Mouse (Mus musculus): ENCODE results near the gene Hexb.

Gene Hexb

GRCm38 (mm10) chr13:97197932-97198562 lies at the start of gene Hexb:
Gene Hexb, minus strand, starts transcription at chr13:97198357.
- DNase-seq (ENCODE audit: low read depth): peak; percentile 79

DNA sequence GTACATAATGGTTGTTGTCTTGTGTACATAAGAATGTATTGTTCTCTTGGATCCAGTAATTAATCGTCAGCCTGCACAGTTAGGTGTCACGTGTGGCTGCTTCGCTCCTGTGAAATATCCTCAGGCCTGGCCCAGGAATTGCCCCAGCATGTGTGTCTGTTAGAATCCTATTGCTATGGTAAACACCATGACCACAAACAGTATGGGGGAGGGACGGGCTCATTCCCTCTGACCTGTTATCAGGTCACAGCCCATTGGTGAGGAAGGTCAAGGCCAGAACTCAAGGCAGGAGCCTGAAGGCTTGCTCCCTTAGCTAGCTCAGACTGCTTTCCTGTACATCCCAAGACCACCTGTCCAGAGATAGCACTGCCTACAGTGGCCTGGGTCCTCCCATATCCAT lies 49.6 kb upstream of the Hexb start:
- DNase-seq (ENCODE audit: low read depth): no peak

DNA sequence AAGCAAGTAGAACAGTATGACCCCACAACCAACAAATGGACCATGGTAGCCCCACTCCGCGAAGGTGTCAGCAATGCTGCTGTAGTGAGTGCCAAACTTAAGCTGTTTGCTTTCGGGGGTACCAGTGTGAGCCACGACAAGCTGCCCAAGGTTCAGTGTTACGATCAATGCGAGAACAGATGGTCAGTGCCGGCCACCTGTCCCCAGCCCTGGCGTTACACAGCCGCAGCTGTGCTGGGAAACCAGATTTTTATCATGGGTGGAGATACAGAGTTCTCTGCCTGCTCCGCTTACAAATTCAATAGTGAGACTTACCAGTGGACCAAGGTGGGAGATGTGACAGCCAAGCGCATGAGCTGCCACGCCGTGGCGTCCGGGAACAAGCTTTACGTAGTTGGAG lies 48.1 kb upstream of the Hexb start:
- no peak for DNase-seq (ENCODE audit: low read depth)

- no peak for DNase-seq (ENCODE audit: low read depth)
These were observed 47.0 kb upstream of the Hexb start for GRCm38 (mm10) chr13:97245157-97245556.

DNA sequence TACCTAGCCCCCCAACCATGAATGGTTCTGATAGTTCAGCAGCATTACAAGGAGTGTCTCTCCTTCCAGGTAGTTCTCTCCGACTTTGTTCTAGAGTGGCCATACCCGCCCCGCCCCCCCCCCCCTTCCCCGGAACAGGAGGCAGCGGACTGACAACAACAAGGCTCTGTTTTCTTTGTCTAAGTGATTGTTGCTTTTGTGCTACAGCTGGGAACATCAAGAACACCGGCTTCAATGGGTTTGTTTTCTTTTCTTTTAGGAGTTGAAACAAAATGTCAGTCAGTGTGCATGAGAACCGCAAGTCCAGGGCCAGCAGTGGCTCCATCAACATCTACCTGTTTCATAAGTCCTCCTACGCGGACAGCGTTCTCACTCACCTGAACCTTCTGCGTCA lies 46.6 kb upstream of the Hexb start:
- no peak for DNase-seq (ENCODE audit: low read depth)

- DNase-seq (ENCODE audit: low read depth): no peak
These were observed 46.0 kb upstream of the Hexb start for GRCm38 (mm10) chr13:97243962-97244711.

- no peak for DNase-seq (ENCODE audit: low read depth)
These were observed 44.6 kb upstream of the Hexb start for GRCm38 (mm10) chr13:97242716-97243115.

DNA sequence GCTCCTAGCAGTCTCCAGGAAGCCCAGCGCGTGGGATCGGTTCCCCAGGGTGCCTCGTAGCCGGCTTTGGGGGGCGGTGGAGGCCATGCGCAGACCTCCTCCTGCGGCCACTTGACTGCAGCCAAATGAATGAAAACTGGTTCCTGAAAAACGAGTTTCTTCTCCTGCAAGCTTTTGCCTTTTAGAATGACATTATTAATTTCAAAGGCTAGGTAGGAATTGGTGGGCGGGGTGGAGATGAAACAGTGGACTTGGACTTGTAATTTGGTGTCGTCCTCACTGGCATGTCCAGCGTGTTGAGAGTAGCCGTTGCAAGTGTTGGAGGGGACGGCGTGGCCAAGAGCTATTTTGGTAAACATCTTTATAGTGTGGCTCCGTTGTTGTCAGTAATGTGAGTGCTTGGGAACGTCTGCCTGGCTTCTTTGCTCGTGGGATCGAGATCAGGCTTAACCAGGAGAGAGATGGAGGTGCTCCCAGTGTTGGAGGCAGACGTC lies 43.7 kb upstream of the Hexb start:
- DNase-seq (ENCODE audit: low read depth): no peak

GRCm38 (mm10) chr13:97240965-97241786 lies 43.0 kb upstream of the Hexb start, which contains the start of gene Enc1:
Gene Enc1, plus strand, starts transcription at chr13:97241105.
- peak; percentile 65 for DNase-seq (ENCODE audit: low read depth)

DNA sequence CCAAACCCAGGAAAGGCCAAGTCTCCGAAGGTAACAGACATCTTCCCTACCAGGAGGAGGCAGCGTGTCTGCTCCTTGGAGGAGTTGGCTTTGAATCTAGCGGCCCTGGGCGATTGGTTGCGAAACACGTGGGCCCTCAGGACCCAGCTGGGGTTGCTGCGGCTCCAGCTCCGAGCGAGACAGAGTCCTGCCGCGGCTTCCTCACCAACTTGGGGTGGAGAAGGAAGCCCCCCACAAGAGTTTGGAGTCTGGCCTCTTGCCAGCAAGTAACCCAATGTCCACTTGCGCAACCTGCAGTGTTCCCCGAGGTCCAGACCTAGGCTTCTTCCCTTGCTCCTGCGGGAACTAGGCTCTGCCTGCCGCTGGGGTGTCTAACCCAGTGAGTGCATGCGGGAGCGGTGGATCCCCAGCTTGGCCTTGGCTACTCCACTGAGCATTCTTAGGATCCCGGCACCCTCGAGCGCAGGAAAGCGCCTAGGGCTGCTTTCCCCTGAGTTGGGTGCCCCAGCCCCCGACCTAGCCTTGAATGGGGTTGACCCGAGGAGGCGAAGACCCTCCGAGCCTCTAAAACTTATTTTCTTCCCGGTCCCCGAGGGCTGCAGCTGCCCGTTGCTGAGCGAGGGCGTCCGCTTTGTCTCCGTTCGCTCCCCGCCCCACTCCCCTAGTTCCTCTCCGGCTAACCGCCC lies 42.3 kb upstream of the Hexb start:
- DNase-seq (ENCODE audit: low read depth): peak; percentile 33

GRCm38 (mm10) chr13:97239343-97240180 lies 41.4 kb upstream of the Hexb start:
- no peak for DNase-seq (ENCODE audit: low read depth)

- no peak for DNase-seq (ENCODE audit: low read depth)
These were observed 40.2 kb upstream of the Hexb start for GRCm38 (mm10) chr13:97238181-97238981.

- DNase-seq (ENCODE audit: low read depth): no peak
These were observed 39.5 kb upstream of the Hexb start for GRCm38 (mm10) chr13:97237700-97238099.

- no peak for DNase-seq (ENCODE audit: low read depth)
These were observed 37.8 kb upstream of the Hexb start for GRCm38 (mm10) chr13:97235911-97236310.

DNA sequence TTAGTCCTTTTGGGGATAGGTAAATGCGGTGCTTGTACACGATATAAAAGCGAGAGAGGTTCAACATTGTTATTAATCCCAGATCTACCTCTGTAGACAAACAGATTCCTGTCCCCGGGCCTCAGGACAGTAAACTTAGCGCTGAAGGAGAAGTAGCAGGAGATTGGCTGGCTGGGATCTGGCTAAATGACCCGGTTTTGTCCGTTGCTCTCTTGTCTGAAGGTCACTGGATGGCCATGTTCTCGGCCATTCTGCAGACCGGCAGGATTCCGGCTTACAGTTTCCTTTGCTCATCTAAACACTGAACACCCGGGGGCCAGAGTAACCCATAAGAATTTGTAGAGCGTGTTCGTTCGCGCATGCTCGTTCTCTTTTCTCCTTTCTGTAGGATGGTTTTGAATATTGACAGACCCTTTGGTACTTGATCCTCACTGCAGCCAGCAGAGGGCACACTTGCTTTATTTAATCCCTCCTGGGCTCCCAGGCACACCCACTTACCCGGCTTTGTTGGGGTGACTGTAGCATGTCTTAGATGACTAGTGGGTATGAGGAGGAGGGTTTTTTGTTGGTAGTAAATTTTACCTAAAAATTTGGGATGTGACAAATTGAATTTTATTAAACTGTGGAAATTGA lies 36.7 kb upstream of the Hexb start:
- peak; percentile 69 for DNase-seq (ENCODE audit: low read depth)

DNA sequence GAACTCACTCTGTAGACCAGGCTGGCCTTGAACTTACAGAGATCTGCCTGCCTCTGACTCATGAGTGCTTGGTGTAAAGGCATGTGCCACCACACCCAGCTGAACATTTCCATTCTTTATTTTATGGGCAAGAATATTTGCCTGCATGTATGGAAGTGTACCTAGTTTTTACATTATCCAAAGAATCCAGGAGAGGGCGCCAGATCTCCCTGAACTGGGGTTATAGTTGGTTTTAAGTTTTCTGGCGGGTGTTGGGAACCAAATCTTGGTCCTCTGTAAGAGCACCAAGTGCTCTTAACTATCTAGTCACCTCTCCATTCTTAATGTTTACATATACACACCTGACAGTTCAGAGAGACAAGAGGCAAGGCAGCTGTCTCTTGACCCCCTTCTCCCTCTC lies 34.9 kb upstream of the Hexb start:
- DNase-seq (ENCODE audit: low read depth): no peak

GRCm38 (mm10) chr13:97230101-97230500 lies 31.9 kb upstream of the Hexb start:
- no peak for DNase-seq (ENCODE audit: low read depth)

DNA sequence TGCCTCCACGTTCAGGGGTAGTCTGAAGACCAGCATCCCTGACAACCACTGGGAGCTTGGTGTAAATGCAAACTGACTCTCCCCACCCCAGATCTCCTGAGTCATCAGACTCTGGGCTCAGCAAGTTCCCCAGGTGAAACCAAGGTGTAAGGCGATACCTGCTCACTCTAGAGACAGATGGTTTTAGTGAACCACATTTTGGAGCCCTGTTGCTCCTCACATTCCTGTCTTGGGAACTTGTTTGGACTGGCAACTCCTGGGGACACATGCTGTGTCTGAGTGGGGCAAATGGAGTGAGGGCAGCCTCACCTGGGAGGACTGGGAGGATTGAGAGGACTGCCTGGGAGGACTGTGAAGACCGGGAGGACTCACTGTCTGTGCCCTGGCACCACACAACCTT lies 29.6 kb upstream of the Hexb start:
- DNase-seq (ENCODE audit: low read depth): no peak

- DNase-seq (ENCODE audit: low read depth): no peak
These were observed 27.0 kb upstream of the Hexb start for GRCm38 (mm10) chr13:97225130-97225529.

All from c-Kit-positive CD71-positive TER-119-negative erythroid progenitor cells, embryonic 14.5 days (primary cell).